Mouse (Mus musculus): ENCODE results near the gene Olfr437. TPM values are rescaled to one million over a fixed set of nuclear protein-coding genes. Genes with fewer than 3 reads are reported as not detected.

The Olfr437 gene
- not detected in 2 replicates for polyA plus RNA-seq (2012; rRNA removed; ENCODE audit: low replicate concordance)

DNA sequence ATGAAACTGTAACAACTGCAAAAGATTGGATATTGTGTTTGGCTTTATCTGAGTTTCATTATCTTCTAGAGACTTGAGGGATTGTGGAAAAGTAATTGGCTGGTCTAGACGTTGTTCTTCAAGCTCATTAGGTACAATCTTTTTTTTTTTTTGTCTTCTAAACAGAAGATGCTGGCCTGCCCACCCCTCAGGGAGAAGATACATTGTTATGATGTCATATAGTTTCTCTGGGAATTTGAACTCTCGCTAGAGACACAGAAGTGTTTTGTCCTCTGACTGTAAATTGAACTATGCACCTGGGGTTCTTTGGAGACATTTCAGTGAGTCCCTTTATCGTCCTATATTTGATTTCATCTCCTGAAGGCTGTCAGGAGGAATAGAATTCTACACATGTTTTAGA lies at the start of gene Olfr437:
Gene Olfr437 (plus strand): TSS at position 301 of the 400 bp plus-strand sequence.

GRCm38 (mm10) chr6:43146267-43146666 lies 16.8 kb upstream of the Olfr437 start, which contains the start of gene Olfr237-ps1:
TSS of gene Olfr237-ps1 (plus strand) at chr6:43146567.

GRCm38 (mm10) chr6:43171840-43172239 lies 8.8 kb downstream of the Olfr437 start, which contains the start of gene Olfr13:
TSS of gene Olfr13 (plus strand) at chr6:43172140.

DNA sequence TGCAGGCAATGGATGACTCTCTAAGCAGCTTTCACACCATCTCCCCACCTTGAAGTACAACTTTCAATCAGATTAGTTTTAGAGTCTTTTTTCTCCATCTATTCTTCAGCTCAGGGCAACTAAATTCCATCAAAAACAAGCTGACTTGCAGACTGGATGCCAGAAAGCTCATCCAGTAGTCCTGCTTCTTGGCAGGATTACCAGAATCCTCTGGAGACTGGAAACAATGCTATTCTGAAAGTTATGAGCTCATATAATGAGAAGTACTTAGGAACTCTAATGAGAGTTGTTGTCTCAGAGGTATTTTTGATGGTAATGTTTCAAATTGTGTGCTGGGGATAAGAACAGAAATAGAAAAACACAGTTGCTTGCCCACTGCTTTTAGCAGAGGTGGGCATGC lies 33.7 kb downstream of the Olfr437 start, which contains the start of gene Olfr435:
Gene Olfr435 (plus strand): TSS at position 366 of the 400 bp plus-strand sequence.

GRCm38 (mm10) chr6:43212873-43213272 lies 49.8 kb downstream of the Olfr437 start, which contains the start of gene Olfr434:
TSS of gene Olfr434 (plus strand) at chr6:43213021.

Other genes starting within 250 kb of the Olfr437 start
- not detected in 2 replicates for gene Olfr446, start 241.9 kb upstream of the Olfr437 start, polyA plus RNA-seq (2012; rRNA removed; ENCODE audit: low replicate concordance)
- not detected in 2 replicates for gene Olfr444, start 214.2 kb upstream of the Olfr437 start, polyA plus RNA-seq (2012; rRNA removed; ENCODE audit: low replicate concordance)
- not detected in 2 replicates for gene Olfr441, start 56.9 kb upstream of the Olfr437 start, polyA plus RNA-seq (2012; rRNA removed; ENCODE audit: low replicate concordance)
- gene Olfr237-ps1, start 16.7 kb upstream of the Olfr437 start, polyA plus RNA-seq (2012; rRNA removed; ENCODE audit: low replicate concordance), result not detected in 2 replicates
- gene Olfr13, start 8.9 kb downstream of the Olfr437 start, polyA plus RNA-seq (2012; rRNA removed; ENCODE audit: low replicate concordance), result not detected in 2 replicates
- gene Olfr435, start 33.9 kb downstream of the Olfr437 start, polyA plus RNA-seq (2012; rRNA removed; ENCODE audit: low replicate concordance), result not detected in 2 replicates
- not detected in 2 replicates for gene Olfr434, start 49.7 kb downstream of the Olfr437 start, polyA plus RNA-seq (2012; rRNA removed; ENCODE audit: low replicate concordance)
- gene Olfr47, start 68.2 kb downstream of the Olfr437 start, polyA plus RNA-seq (2012; rRNA removed; ENCODE audit: low replicate concordance), result not detected in 2 replicates
- 19.4 and 23.1 TPM in 2 replicates for gene Arhgef5, start 102.3 kb downstream of the Olfr437 start, polyA plus RNA-seq (2012; rRNA removed; ENCODE audit: low replicate concordance)
- 0.06 TPM in 1 of 2 replicates, not detected in the other for gene Nobox, start 146.3 kb downstream of the Olfr437 start, polyA plus RNA-seq (2012; rRNA removed; ENCODE audit: low replicate concordance)